Mouse (Mus musculus): ENCODE results near the gene Hpf1. TPM values are rescaled to one million over a fixed set of nuclear protein-coding genes. Genes with fewer than 3 reads are reported as not detected.

The Hpf1 gene
- total RNA-seq (2021) = 10 to 100 TPM; 48.7 to 51.1 TPM

DNA sequence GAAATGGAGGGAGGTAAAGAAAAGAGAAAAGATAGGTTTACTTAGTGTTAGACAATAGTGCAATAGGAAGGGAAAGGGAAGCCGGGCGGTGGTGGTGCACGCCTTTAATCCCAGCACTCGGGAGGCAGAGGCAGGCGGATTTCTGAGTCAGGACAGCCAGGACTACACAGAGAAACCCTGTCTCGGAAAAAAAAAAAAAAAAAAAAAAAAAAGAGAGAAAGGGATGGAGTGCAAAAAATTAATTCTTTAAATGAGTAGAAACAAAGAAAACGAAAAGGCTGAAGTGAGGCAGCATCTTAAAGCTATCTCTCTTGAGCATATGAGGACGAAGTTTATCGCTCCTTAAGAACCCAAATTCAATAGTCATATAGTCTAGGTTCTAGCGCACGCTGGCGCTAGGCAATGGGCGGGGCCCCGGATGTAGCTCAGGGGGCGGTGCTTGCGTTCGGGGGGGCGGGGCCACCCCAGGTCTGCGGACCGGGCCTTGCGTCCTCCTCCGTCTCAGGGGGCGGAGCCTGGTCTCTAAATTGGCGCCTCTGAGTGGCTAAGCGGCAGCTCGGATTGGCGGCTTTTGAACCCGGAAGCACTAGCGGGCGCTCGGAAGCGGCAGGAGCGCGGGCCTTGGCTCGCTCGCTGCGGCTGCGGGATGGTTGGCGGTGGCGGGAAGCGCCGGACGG lies at the start of gene Hpf1:
Gene Hpf1, plus strand, starts transcription at position 576 of the 677 bp plus-strand sequence.
- DNase-seq = peak; percentile 89 to 91

GRCm38 (mm10) chr8:60842388-60842787 lies 47.8 kb upstream of the Hpf1 start:
- DNase-seq = no peak

- DNase-seq = no peak
Observed at GRCm38 (mm10) chr8:60857559-60857958, 32.7 kb upstream of the Hpf1 start.

- no peak for DNase-seq
Observed at GRCm38 (mm10) chr8:60858091-60858490, 32.1 kb upstream of the Hpf1 start.

DNA sequence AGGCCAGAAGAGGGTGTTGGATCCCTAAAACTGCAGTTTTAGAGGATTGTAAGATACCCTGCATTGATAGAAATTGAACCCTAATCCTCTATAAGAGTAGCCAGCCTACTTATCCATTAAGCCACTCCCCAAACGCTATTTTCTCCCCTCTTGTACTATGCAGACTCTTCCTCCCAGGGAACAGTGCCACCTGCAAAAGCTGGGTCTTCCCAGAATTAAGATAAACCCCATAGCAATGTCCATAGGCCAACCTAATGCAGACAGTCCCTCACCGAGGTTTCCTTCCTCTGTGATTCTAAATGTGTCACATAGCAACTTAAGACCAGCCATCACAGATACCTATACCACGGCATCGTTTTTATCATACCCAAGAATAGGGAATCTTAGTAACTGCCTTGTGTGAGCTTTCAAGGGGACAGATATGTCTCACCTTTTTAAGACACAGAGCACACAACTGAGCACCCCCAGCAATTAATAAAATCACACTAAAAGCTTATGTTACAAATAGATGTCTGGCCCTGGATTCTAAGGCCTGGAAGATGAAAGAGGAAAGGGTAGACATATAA lies 31.2 kb upstream of the Hpf1 start:
- no peak for DNase-seq

GRCm38 (mm10) chr8:60859605-60860004 lies 30.6 kb upstream of the Hpf1 start:
- peak; percentile 26 to 27 for DNase-seq

- DNase-seq = no peak
Observed at GRCm38 (mm10) chr8:60860749-60861148, 29.5 kb upstream of the Hpf1 start.

DNA sequence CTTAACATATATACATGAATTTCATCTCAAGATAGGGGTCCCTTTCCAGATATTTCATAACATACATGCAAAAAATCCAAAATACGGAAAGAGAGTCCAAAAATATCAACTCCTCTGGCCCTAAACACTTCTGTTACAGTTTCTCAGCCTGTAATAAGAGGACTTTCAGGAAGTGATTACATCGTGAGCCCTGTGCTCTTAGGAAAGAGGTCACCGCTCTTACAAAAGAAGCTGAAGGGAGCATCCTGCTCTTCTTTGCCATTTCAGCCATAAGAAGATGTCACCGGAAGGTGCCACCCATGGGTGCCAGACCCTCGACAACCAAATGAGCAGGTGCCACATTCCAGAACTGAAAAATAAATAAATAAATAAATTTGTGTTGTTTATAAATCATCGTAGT lies 28.4 kb upstream of the Hpf1 start:
- DNase-seq = no peak

DNA sequence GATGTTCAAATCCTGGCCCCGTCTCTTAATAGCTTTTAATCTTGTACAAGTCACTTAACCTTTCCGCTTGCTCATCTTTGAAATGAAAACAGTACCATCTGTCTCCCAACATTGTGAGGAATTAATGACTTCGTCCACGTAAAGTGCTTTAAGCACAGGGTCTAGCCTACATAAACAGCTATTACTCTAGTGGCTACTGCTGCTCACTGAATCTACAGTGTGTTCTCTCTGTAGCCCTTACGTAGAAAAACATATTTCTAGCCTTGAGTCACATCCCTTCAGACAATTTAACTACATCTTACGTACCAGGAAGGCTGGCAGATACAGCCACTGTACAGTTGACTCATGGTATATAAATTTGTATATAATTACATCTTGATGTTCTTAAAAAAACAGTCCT lies 25.3 kb upstream of the Hpf1 start:
- no peak for DNase-seq

DNA sequence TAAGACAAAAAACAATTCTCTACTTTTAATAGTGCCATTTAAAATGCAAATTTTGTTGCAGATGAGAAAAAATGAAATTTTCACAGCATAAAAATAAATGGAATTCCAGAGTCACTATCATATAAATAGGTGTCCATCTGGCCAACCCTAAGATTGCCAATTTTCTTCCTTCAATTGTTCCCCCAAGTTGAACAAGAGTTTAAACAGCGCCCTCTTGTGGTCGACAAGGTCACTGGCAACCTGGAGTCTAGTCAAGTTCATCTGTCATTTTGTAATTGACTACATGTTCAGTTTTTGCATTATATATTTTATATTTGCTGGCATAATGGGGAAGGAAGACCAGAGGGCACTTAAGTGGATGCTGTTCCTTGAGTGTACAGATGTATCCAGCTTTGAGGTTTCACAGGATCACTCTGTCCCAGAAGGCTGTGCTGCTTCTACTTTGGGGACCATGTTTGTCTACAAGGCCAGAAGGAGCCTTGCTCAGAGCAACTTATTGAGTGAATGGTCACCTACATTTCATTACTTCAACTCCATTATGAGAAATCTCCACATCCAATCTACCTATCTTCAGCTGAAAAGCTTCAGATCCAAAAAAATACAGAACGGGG lies 24.6 kb upstream of the Hpf1 start:
- DNase-seq = peak; percentile 53 to 62

- peak in 1 of 2 experiments; percentile 26 for DNase-seq
Observed at GRCm38 (mm10) chr8:60867468-60868115, 22.6 kb upstream of the Hpf1 start.

- DNase-seq = no peak
Observed at GRCm38 (mm10) chr8:60868236-60868965, 21.8 kb upstream of the Hpf1 start.

DNA sequence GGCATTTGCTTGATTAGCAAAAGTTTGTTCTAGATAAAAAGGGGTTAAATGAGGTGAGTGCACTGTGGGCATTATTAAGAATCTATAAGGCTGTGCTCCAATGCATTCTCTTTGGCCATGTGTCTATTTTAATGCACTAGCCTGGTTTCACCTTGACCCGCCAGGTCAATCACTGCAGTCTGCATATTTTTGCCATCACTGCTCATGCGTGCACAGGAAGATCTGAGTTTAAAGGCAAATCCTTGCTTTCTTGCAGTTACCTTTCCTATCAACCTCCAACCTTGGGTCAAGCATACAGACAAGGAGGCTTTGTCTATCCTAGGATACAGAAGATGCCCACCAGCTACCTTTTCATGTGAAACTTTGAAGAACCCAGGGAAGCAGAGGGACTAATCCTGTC lies 20.5 kb upstream of the Hpf1 start:
- no peak for DNase-seq

DNA sequence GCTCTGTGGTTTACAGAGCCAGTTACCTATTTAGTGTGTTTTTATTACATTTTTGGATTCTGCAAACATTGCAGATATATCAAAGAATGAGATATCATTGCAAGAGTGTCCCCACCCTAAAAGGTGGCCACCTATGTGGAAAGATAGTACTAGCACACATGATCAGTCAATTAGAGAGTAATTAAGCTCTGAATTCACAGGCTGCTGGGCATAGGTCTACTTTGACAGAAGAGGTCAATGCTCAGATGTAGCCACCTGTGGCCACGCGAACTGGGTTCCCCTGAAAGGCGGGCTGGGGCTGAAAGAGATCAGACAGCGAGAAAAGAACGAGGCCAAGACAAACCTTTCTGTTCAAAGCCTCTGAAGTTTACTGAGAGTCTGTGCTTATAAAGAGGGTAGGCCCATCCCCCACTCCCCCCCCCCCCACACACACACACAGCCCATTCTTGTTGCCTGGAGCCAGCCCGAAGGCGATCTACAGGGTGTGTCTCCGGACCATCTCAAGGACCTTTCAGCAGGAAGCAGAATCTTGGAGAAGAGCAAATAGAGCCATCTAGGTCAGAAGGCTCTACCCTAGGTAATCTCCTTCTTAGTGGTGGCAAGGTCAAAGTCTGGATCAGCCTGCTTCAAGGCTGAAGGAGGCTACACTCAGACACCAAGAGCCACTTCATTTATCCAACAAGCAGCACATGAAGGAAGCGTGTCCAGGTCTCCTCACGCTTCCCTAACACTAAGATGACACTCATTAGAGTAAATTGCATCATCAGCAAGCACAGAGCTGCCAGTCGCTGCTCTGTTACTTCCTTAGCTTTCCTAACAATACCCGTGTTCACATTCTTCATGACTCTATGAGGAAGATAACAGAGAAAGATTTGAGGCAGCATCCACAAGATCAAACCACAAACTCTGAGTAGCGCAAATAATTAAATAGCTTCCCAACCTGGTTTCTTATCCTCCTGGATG lies 19.7 kb upstream of the Hpf1 start:
- no peak for DNase-seq

- no peak for DNase-seq
Observed at GRCm38 (mm10) chr8:60878617-60879016, 11.6 kb upstream of the Hpf1 start.

- DNase-seq = no peak
Observed at GRCm38 (mm10) chr8:60883419-60884137, 6.6 kb upstream of the Hpf1 start.

- DNase-seq = no peak
Observed at GRCm38 (mm10) chr8:60886736-60887135, 3.5 kb upstream of the Hpf1 start.

GRCm38 (mm10) chr8:60889131-60889842 lies 931 bp upstream of the Hpf1 start:
- DNase-seq = no peak

GRCm38 (mm10) chr8:60890520-60890874 lies 279 bp downstream of the Hpf1 start:
- DNase-seq = no peak

- no peak for DNase-seq
Observed at GRCm38 (mm10) chr8:60891757-60892156, 1.5 kb downstream of the Hpf1 start.

All from layer of hippocampus, postnatal 36 days (tissue).